Mouse (Mus musculus) heart, embryonic 14.5 days (tissue): ENCODE measurements at regions not wholly inside any gene's neighbourhood (a gene's known extent, or its start where the extent isn't known, plus 50 kb on each side); places are given as distances from the start of the nearest gene placed in this dataset. TPM values are rescaled to one million over a fixed set of nuclear protein-coding genes. Genes with fewer than 3 reads are reported as not detected.

Experiments
- ATAC-seq: fragments of 200-750 bp; cut with Nextera tagmentation; 2 replicates; pipeline ENCODE4 v1.8.0; 2017; ENCODE audit warnings: low read depth, moderate TSS enrichment; ENCODE audit not compliant: insufficient number of reproducible peaks, insufficient read depth, low FRiP score
- H3K27ac ChIP-seq, 2 experiments: fragments of 200-500 bp in 1 of 2; fragments of 300-500 bp in 1 of 2; sonication (generic) in 1 of 2; replicated peaks in 1 of 2; 2 replicates each; pipeline ENCODE4 v1.5.1; 2012 to 2014; ENCODE audit warnings: low read depth in 2 of 2, low read length in 2 of 2, control low read depth in 1 of 2, mild to moderate bottlenecking in 1 of 2, mixed read lengths in 1 of 2; ENCODE audit not compliant: control insufficient read depth in 1 of 2, insufficient read depth in 1 of 2
- H3K27me3 ChIP-seq: fragments of 300-500 bp; sonication (generic); 2 replicates; pipeline ENCODE4 v1.6.1; 2014; ENCODE audit warnings: mild to moderate bottlenecking, low read length, control low read depth; ENCODE audit not compliant: control insufficient read depth, insufficient read depth
- H3K36me3 ChIP-seq: fragments of 300-500 bp; sonication (generic); 2 replicates; pipeline ENCODE4 v1.6.1; 2014; ENCODE audit warnings: mild to moderate bottlenecking, control low read depth, low read length, mixed read lengths; ENCODE audit not compliant: control insufficient read depth, insufficient read depth
- H3K4me1 ChIP-seq, 2 experiments: fragments of 200-500 bp in 1 of 2; fragments of 300-500 bp in 1 of 2; sonication (generic) in 1 of 2; 2 replicates each; pipeline ENCODE4 v1.6.1; 2012 to 2014; ENCODE audit warnings: low read length in 2 of 2, control low read depth in 1 of 2, mixed read lengths in 1 of 2; ENCODE audit not compliant: control insufficient read depth in 2 of 2, insufficient read depth in 2 of 2
- H3K4me2 ChIP-seq: fragments of 300-500 bp; sonication (generic); 2 replicates; pipeline ENCODE4 v1.6.1; 2014; ENCODE audit warnings: mild to moderate bottlenecking, low read length
- H3K4me3 ChIP-seq, 2 experiments: fragments of 200-500 bp in 1 of 2; fragments of 300-500 bp in 1 of 2; sonication (generic) in 1 of 2; 2 replicates each; pipeline ENCODE4 v1.5.1; 2012 to 2014; ENCODE audit warnings: low read length in 2 of 2, mild to moderate bottlenecking in 2 of 2, control low read depth in 1 of 2, low read depth in 1 of 2, moderate library complexity in 1 of 2; ENCODE audit not compliant: control insufficient read depth in 1 of 2, insufficient read depth in 1 of 2
- H3K9ac ChIP-seq: fragments of 300-500 bp; sonication (generic); 2 replicates; pipeline ENCODE4 v1.6.1; 2014; ENCODE audit warnings: mild to moderate bottlenecking, low read length
- H3K9me3 ChIP-seq: fragments of 300-500 bp; sonication (generic); 2 replicates; pipeline ENCODE4 v1.6.1; 2016; ENCODE audit warnings: low read length, control low read depth; ENCODE audit not compliant: control insufficient read depth
- WGBS: fragments of 180-500 bp; shearing (Covaris S2); extraction: QIAGEN DNeasy Blood & Tissue Kit; methylation state at CpG from one replicate; pipeline ENCODE4 v1.1.7; 2014; 5-methylcytosine and 5-hydroxymethylcytosine counted together
- microRNA-seq: library from miRNA; unstranded; fragments of <30 nt; microRNA quantifications from one replicate; pipeline ENCODE4, GENCODE M21; 2016

DNA sequence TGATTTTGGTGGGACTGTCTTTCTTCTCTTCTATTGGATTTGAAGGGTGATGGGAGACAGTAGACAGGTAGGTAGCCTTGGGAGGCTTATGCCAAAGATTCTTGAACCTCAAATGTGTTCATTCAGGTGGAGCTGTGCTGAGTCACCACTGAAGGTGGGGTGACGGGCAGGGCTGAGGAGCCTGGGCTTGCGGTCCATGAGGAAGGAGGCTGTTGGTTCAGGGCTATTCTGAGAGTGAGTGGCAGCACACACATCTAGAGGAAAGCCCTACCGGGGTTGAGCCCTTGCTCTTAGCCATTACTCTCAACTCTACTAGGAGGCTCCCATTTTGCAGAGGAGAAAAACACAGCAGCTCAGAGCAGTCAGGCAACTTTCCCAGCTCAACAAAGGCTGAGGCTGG, 54.6 kb upstream of the Lrig1 start:
- ATAC-seq: no peak
- no peak overlapping the region for H3K4me2 ChIP-seq
- H3K4me3 ChIP-seq: no peak overlapping the region
- H3K9me3 ChIP-seq: no peaks in the 10 kb centered on the region
- 88% methylated on average over 3 of the region's 3 CpGs for WGBS
- H3K36me3 ChIP-seq: no peaks in the 10 kb centered on the region
- H3K4me1 ChIP-seq: peaks cover 0 to 4% of the 10 kb centered on the region in 2 experiments; a peak in 1 of 4 replicates
- H3K27ac ChIP-seq: no peak overlapping the region
- no peak overlapping the region for H3K9ac ChIP-seq
- no peaks in the 10 kb centered on the region; the same call in 1 of the 2 replicates for H3K27me3 ChIP-seq

DNA sequence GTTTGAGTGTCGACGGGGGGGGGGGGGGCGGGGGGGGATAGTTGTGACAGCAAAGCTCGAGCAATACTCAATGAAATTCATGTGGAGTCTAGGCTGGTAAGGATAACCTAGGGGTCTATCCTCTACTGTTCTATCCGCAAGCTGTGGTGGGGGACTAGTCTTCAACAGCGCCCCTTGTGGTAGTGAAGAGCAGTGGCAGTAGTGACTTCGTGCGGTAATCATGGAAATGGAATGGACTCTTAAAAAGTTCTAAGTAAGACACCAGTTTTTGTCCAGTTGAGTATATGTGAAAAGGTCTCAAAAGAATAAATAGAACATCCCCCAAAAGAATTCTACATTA, 51.1 kb upstream of the Lrig1 start:
- Histone ChIP-seq H3K4me2 (no peak overlapping the region), H3K36me3 (no peaks in the 10 kb centered on the region), H3K4me3 (no peak overlapping the region), H3K4me1 (peaks cover 0 to 4% of the 10 kb centered on the region in 2 experiments; a peak in 1 of 4 replicates), H3K27me3 (no peaks in the 10 kb centered on the region; the same call in 1 of the 2 replicates), H3K27ac (no peak overlapping the region), H3K9me3 (no peaks in the 10 kb centered on the region), H3K9ac (no peak overlapping the region)
- ATAC-seq: no peak
- WGBS: 33% methylated on average over 8 of the region's 8 CpGs

DNA sequence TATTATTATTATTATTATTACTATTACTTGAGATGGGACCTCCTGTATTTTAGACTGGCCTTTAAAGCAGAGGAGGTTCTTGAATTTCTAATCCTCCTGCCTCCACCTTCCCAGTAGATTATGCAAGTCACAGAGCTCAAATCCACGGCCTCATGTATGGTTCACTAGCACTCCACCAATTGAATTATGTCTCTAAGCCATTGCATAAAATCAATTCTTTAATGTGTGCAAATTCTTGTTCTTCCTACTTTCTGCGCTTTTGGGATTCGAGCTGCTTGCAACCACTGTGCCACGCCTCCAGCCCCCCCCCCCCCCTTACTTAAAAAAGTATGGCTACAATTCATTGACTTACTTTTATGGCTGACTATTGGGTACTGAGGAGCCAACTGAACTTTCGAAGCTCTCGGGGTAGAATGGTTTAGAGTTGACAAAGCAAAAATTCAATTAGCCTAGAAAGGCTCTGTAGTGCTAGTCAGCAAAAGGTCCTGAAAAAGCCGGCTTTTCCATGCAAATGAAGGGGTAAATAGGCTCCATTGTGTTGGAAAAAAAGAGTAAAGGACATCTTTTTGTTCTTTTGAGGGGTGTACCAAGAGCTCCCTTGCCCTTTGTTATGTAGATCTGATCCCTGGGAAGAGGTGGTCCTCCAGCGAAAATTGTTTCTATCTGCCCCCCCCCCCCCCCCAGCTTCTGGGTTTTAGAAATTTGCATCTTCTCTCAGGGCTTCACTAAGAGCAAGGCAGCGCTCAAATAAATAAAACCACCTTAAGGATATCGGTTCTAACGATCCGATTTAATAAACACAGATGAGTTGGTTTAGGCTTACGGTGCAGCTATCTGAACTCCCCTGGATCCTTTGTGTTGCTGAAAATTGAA, 50.5 kb upstream of the Lrig1 start:
- no peak overlapping the region for H3K4me2 ChIP-seq
- no peak overlapping the region for H3K27ac ChIP-seq
- H3K4me3 ChIP-seq: no peak overlapping the region
- peaks cover 0 to 4% of the 10 kb centered on the region in 2 experiments; a peak in 1 of 4 replicates for H3K4me1 ChIP-seq
- no peaks in the 10 kb centered on the region for H3K36me3 ChIP-seq
- H3K9me3 ChIP-seq: no peaks in the 10 kb centered on the region
- no peaks in the 10 kb centered on the region; the same call in 1 of the 2 replicates for H3K27me3 ChIP-seq
- WGBS: 33% methylated on average over 13 of the region's 13 CpGs
- H3K9ac ChIP-seq: no peak overlapping the region
- no peak for ATAC-seq

Small RNA genes in the stretch of these regions (microRNA-seq; reads per million reads assigned to microRNA genes)
- not detected for gene Gm23364
